ENCODE assay signal across 23 mouse cellular contexts in the genomic region with DNA sequence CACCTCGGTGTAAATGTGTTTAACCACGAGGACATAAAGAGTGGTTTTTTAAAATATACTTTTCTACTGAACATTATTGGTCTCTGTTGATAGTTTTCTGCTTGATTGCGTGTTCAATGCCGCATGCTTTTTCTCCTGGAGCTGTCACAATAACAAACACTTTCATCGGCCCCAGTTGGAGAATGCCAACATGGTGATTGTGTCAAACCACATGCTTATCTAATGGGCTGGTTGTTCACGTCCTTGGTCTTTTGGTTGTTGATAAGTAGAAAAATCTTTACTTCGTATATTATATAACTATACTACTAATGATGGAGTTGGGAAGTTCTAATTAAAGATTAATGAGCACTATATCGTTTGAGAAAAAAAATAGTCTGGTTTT.
DNase-seq lines count a peak whose midpoint lies in the region; ATAC-seq and TF ChIP-seq lines count a peak whose summit lies in the region.
"Had no signal": no experiment of that assay in that cellular context is flagged by ENCODE, and none has a peak within 500 bp of the region (broad histone marks: within the 10 kb centered on the region; RNA-seq: fewer than 3 reads in every experiment).

No protein-coding gene starts in this region.

- H3K27me3 ChIP-seq in myocyte (ENCODE audit: control insufficient read depth, insufficient read depth, insufficient read length) = no peaks in the 10 kb centered on the region
- no peaks in the 10 kb centered on the region for H3K27me3 ChIP-seq in hindbrain, embryonic 16.5 days (replicated peaks; ENCODE audit: control insufficient read depth, insufficient read depth, low read length)
- no peaks in the 10 kb centered on the region for H3K27me3 ChIP-seq in kidney, embryonic 15.5 days
- H3K27me3 ChIP-seq: CH12.LX; embryonic facial prominence, embryonic 12.5 days; forebrain, embryonic 13.5 days; forebrain, embryonic 15.5 days had no signal

- H3K9ac ChIP-seq in hindbrain, embryonic 16.5 days (ENCODE audit: low read depth, low read length) = no peak overlapping the region
- H3K9ac ChIP-seq in kidney, embryonic 15.5 days = no peak overlapping the region
- H3K9ac ChIP-seq: embryonic facial prominence, embryonic 12.5 days; forebrain, embryonic 13.5 days; forebrain, embryonic 15.5 days had no signal

- peaks cover 57% of the 10 kb centered on the region for H3K79me2 ChIP-seq in myocyte (ENCODE audit: control insufficient read depth, insufficient read depth)

- 0 out of 2 replicates have a peak, but pooled peaks have one; percentile 21 for ATAC-seq in megakaryocyte progenitor cell, adult 5-6 weeks (replicated peaks; ENCODE audit: poor library complexity)
- no peak for ATAC-seq in hindbrain, embryonic 16.5 days
- no peak for ATAC-seq in kidney, embryonic 15.5 days (replicated peaks; ENCODE audit: low FRiP score)
- ATAC-seq: CD4-positive, CD25-positive, alpha-beta regulatory T cell, adult 4 months; forebrain, embryonic 13.5 days; forebrain, embryonic 15.5 days had no signal

- no peak overlapping the region for H3ac ChIP-seq in myocyte (ENCODE audit: control insufficient read depth, insufficient read length)

- H3K4me3 ChIP-seq in gastrocnemius, adult 2 months = no peak overlapping the region
- no peak overlapping the region for H3K4me3 ChIP-seq in myocyte
- no peak overlapping the region for H3K4me3 ChIP-seq in hindbrain, embryonic 16.5 days (ENCODE audit: low read length)
- no peak overlapping the region for H3K4me3 ChIP-seq in kidney, embryonic 15.5 days (replicated peaks)
- H3K4me3 ChIP-seq: embryonic facial prominence, embryonic 10.5 days; embryonic facial prominence, embryonic 12.5 days; forebrain, embryonic 13.5 days; forebrain, embryonic 15.5 days had no signal

- H3K4me1 ChIP-seq in hindbrain, embryonic 16.5 days (ENCODE audit: control insufficient read depth, insufficient read depth, low read depth, low read length) = no peaks in the 10 kb centered on the region
- H3K4me1 ChIP-seq in kidney, embryonic 15.5 days = peaks cover 18% of the 10 kb centered on the region
- H3K4me1 ChIP-seq: forebrain, embryonic 15.5 days had no signal

- 85% methylated on average over 8 of the region's 8 CpGs for WGBS in hindbrain, embryonic 16.5 days
- WGBS in kidney, embryonic 15.5 days = 80% methylated on average over 8 of the region's 8 CpGs

- no peaks in the 10 kb centered on the region for H3K36me3 ChIP-seq in myocyte (ENCODE audit: control insufficient read depth, insufficient read depth)
- H3K36me3 ChIP-seq in hindbrain, embryonic 16.5 days (ENCODE audit: control insufficient read depth, insufficient read depth, low read length) = no peaks in the 10 kb centered on the region
- peaks cover 3% of the 10 kb centered on the region; the same call in 1 of the 2 replicates for H3K36me3 ChIP-seq in kidney, embryonic 15.5 days
- H3K36me3 ChIP-seq: embryonic facial prominence, embryonic 10.5 days; forebrain, embryonic 15.5 days; G1E had no signal

- H3K4me2 ChIP-seq in myocyte (ENCODE audit: low read depth) = peak overlapping the region; percentile 73
- H3K4me2 ChIP-seq in hindbrain, embryonic 16.5 days (ENCODE audit: low read length) = no peak overlapping the region
- H3K4me2 ChIP-seq in kidney, embryonic 15.5 days = no peak overlapping the region
- H3K4me2 ChIP-seq: embryonic facial prominence, embryonic 12.5 days; forebrain, embryonic 13.5 days; forebrain, embryonic 15.5 days had no signal

- TF ChIP-seq POLR2A in myocyte (IDR thresholded peaks at IDR 0.05; ENCODE audit: insufficient read length, low read depth) = no peak

- no peak for DNase-seq in gastrocnemius, adult 2 months
- DNase-seq in gastrocnemius, postnatal 36 days = no peak
- peak; percentile 68 for DNase-seq in Muller cell, postnatal 12 days (ENCODE audit: inconsistent ontology term)
- DNase-seq in urinary bladder, postnatal 36 days (ENCODE audit: low spot score in 2 of 2) = no peak
- DNase-seq: adrenal gland, adult 2 months; adrenal gland, postnatal 10 days; adrenal gland, postnatal 25 days; cerebellum, adult 11-12 months; cerebellum, adult 2 months; cerebellum, adult 9-10 months; cerebellum, postnatal 10 days; cerebellum, postnatal 25 days had no signal

- intact Hi-C loops in gastrocnemius, adult 2 months (cut with DNase I) = no loop called here
- intact Hi-C loops in gastrocnemius, postnatal 36 days (cut with DNase I) = no loop called here

- TF ChIP-seq CTCF in gastrocnemius, adult 2 months (IDR thresholded peaks at IDR 0.05) = no peak

- no peaks in the 10 kb centered on the region for H3K9me3 ChIP-seq in hindbrain, embryonic 16.5 days (ENCODE audit: control insufficient read depth, low read length)
- no peaks in the 10 kb centered on the region for H3K9me3 ChIP-seq in kidney, embryonic 15.5 days (replicated peaks)
- H3K9me3 ChIP-seq: embryonic facial prominence, embryonic 10.5 days; embryonic facial prominence, embryonic 12.5 days; forebrain, embryonic 13.5 days; forebrain, embryonic 15.5 days; G1E had no signal

- peak overlapping the region; percentile 70; the same call in 1 of the 2 replicates for H3K27ac ChIP-seq in gastrocnemius, adult 2 months
- H3K27ac ChIP-seq in hindbrain, embryonic 16.5 days (ENCODE audit: low read depth, low read length) = no peak overlapping the region
- H3K27ac ChIP-seq in kidney, embryonic 15.5 days = no peak overlapping the region
- H3K27ac ChIP-seq: forebrain, embryonic 13.5 days; forebrain, embryonic 15.5 days had no signal

TF ChIP-seq in myocyte, 11 proteins besides CTCF, POLR2A, EP300 and RAD21:
- no peak for TF ChIP-seq MAX (IDR thresholded peaks at IDR 0.05; ENCODE audit: low read depth)
- no peak for TF ChIP-seq POLR2AphosphoS2 (IDR thresholded peaks at IDR 0.05; ENCODE audit: insufficient read length, low read depth)
- TF ChIP-seq MYOD1 (IDR thresholded peaks at IDR 0.05; ENCODE audit: control insufficient read depth in 1 of 3, insufficient read length in 2 of 3, low read depth in 2 of 3) = no peak
- TF ChIP-seq MYOG (IDR thresholded peaks at IDR 0.05; ENCODE audit: control insufficient read depth in 1 of 3, insufficient read depth in 1 of 3, insufficient read length in 2 of 3, low read depth in 2 of 3) = no peak
- TF ChIP-seq TCF12 (IDR thresholded peaks at IDR 0.05; ENCODE audit: insufficient read depth, poor library complexity, severe bottlenecking) = no peak
- TF ChIP-seq SRF (IDR thresholded peaks at IDR 0.05; ENCODE audit: control insufficient read depth, insufficient read length, low read depth) = no peak
- no peak for TF ChIP-seq USF1 (IDR thresholded peaks at IDR 0.05; ENCODE audit: low read depth)
- TF ChIP-seq E2F4 (IDR thresholded peaks at IDR 0.05; ENCODE audit: insufficient read depth) = no peak
- TF ChIP-seq TCF3 (IDR thresholded peaks at IDR 0.05; ENCODE audit: insufficient read length, low read depth) = no peak
- no peak for TF ChIP-seq CEBPB (IDR thresholded peaks at IDR 0.05; ENCODE audit: insufficient read depth, poor library complexity, severe bottlenecking)
- no peak for TF ChIP-seq REST (IDR thresholded peaks at IDR 0.05; ENCODE audit: insufficient read depth, insufficient read length)
